Mouse (Mus musculus): ENCODE data around the gene Olfr1450.

Gene Olfr1450

DNA sequence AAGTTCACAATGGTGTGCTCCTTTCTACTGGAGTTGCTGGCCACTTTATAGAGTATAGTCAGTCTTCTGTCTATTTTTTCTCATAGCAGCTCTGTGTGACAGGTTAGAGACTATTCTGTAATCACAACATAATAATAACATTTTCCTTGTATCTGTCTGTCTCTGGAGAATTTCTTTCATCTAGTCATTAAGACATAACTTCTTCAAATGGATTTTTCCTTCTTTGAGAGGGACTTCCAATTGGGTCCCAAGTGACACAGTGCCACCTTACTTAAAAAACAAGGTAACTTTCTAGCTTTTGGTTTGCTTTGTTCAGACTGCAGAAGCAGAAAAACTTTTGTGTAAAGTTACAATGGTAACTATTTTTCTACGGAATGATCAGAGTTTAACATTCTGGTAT, at the start of gene Olfr1450:
Gene Olfr1450, plus strand, starts transcription at position 301 of the 400 bp plus-strand sequence.
- WGBS, result 92% methylated on average over 1 of the region's 1 CpGs

DNA sequence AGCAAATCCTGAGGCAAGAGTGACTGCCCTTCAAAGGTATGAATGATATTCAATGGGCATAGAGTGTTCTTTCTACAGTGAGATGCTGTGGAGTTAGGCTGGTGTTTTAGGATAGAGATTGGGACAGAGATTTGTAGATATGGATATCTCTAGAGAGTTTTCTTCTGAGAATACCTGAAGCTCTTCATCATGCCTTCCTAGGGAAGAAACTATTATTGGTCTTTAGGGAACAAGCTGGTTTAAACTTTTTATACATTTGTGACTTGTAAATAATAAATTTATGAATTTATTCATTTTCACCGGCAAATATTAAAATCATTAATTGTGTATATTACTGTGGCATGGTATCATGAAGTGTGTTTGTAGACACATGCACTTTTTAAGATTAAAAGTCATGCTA, 46.4 kb upstream of the Olfr1450 start, which contains the start of gene Olfr1447:
Gene Olfr1447, minus strand, starts transcription at position 101 of the 400 bp plus-strand sequence.
- WGBS, result 94% methylated on average over 1 of the region's 1 CpGs

- WGBS, result 70% methylated on average over 1 of the region's 1 CpGs
Observed at GRCm38 (mm10) chr19:12924319-12924718, 25.7 kb upstream of the Olfr1450 start, which contains the start of gene Olfr1448. TSS of gene Olfr1448 (minus strand) at chr19:12924419.

DNA sequence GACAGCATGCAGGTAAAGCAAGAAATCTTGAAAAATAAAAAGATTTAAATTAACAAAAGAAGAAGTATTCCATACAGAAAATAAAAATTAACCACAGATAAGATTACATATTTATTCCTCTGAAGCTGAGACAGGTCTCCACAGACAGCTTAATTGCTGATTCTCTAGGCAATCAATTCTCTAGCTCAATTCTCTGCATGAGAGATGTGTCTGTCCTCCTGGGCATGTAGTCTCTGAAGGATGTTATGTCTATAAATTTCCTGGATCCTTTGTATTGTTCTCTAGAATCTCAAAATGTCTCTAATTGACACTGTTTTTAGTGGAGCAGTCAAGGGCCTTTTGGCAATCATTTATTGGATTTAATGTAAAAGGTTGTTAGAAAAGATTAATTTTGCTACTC, 19.5 kb upstream of the Olfr1450 start, which contains the start of gene Olfr1449:
Gene Olfr1449, plus strand, starts transcription at position 301 of the 400 bp plus-strand sequence.

GRCm38 (mm10) chr19:12970082-12970481, 20.0 kb downstream of the Olfr1450 start:
- WGBS, result 84% methylated on average over 5 of the region's 5 CpGs

DNA sequence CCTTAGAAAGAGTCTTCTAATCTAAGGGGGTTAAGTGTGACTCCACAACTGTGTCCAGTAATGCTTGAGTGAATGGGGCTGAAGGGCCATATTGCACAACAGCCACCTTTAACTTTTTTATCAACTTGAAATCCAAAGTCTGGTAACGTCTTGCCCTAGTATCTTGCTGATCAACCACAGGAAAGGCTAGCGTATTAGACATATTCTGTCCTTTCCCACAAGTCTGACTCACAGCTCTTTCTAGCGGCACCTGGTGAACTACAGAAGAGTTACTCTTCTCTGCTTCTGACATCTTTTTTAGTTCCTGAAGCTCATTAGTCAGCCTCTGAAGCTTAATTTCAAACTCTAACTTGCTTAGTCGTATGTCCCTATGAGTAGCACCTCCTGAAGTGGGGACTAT, 42.3 kb downstream of the Olfr1450 start:
- whole genome bisulfite sequencing, result 95% methylated on average over 4 of the region's 4 CpGs

DNA sequence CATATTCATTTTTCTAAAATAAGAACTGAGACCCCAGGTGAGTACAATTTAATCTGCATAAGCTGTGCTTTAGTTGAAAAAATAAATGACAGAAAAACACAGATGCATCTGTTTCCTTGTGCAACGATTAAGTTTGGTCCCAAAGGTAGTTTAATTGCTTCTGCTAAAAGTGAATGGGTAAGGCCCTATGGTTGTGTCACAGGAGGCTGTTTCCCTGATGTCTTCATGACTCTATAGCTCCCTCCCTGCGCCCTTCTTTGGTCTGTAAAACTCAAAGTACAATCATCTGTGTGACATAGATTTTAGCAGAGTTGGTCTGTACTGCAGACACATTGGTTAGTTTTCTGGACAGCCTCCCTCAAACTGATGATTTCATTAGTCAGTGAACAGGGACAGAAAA, 44.7 kb downstream of the Olfr1450 start, which contains the start of gene Olfr1451:
Gene Olfr1451, plus strand, starts transcription at position 301 of the 400 bp plus-strand sequence.
- 69% methylated on average over 2 of the region's 2 CpGs for WGBS

Measured in cerebral cortex, adult 2 months (tissue).